Mouse (Mus musculus) spleen, adult 18-20 months (tissue): ENCODE results near the gene Fam193b.

ENCODE experiments used
- DNase-seq, 2 experiments: peaks; one replicate each; pipeline ENCODE4 v3.0.0; 2022; ENCODE audit warnings: mixed read lengths in 2 of 2

The Fam193b gene

DNA sequence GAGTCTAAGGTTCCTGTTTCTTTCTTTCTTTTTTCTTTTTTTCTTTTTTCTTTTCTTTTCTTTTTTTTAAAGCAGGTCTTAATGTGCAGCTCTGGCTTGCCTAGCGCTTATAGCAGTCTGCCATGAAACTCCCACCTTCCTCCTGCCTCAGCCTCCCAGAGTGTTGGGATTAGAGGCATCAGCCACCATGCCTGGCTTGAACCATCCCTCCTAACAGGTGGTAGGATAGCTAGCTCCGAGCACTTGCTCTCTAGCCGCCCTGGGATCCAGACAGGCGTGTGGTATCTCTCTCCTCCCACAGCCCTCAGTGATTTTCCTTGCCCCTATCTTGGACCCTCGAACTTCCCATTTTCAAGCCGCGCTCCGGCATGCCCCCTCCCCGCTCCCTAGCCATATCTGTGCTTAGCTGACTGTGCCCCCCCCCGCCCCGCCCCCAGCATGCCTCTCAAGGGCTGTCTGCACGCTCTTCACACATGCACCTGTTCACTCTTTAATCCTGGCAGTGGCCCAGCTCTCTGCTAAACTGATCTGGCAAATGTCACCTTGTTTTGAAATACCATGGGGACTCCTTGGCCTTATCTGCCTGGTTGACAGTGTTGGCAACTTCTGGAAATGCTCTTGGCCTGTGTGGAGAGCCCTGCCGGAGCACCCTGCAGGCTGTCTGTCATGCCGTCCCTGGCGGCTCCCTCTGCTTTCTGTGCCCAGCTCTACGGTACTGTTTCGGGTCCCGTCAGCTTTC, 75.9 kb downstream of the Fam193b start:
- DNase-seq, result no peak

DNA sequence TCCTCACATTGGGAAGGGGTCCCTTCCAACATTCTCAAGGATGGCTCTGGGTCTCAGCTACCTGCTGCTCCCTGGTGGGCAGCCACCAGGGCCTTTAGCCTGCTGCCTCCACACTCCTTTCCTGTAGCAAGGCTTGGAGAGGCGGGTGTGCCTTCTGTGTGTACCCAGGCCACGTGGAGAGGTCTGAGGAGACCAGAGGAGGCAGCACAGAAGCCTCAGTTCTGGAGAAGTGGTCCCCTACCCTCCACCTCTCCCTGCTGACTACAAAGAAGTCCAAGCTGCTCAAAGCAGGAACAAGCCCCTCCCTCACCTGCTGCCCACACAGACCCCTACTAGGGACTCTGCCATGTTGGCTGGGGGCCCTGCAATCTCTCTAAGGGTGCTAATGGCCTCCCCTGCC, 76.7 kb downstream of the Fam193b start:
- no peak for DNase-seq
